Mouse (Mus musculus): Measurements from ENCODE around the gene Bcat2. TPM values are rescaled to one million over a fixed set of nuclear protein-coding genes. Genes with fewer than 3 reads are reported as not detected.

The Bcat2 gene
- polyA plus RNA-seq, 1 experiment from 2014 or later = 59.5 TPM

DNA sequence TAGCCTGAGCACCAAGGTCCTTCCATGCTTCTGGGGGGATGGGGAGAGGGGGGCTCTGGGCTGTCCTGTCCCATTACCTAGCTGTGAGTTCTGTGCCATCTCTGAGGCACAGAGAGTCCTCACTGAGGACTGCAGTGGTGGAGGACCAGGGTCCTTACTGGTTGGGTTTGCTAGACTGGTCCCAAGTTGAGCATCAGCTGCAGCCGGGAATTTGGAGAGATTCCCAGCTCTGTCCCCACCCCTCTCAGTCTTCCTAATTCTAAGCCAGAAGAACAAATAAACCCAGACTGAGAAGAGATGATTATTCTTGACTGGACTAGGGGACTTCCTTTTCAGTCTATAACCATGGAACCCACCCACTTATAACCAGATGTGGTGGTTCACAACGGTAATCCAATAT is 39.3 kb upstream of the Bcat2 start:
- Histone ChIP-seq H3K9ac (no peak overlapping the region), H3K4me3 (replicated peaks) (no peak overlapping the region), H3K4me1 (replicated peaks) (peaks cover 4% of the 10 kb centered on the region; the same call in 1 of the 2 replicates), H3K9me3 (no peaks in the 10 kb centered on the region), H3K27me3 (replicated peaks) (no peaks in the 10 kb centered on the region), H3K27ac (no peak overlapping the region), H3K36me3 (no peaks in the 10 kb centered on the region), H3K4me2 (replicated peaks) (peak overlapping the region; percentile 24)
- 40% methylated on average over 2 of the region's 2 CpGs for WGBS
- no peak for ATAC-seq

DNA sequence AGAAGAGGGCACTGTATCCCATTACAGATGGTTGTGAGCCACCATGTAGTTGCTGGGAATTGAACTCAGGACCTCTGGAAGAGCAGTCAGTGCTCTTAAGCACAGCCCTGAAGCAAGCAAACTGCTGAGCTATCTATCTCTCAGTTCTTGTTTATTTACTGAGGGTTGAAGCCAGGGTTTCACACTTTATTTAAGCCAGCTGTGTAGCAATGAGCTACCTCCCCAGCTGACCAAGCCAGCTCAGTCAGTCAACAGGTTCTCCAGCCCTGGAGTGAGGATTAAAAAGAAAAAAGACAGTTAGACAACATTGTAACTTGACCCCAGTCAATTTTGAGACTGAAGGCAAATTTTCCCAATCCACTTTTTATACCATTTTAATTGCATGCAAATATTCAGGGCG is 34.3 kb upstream of the Bcat2 start:
- Histone ChIP-seq H3K36me3 (no peaks in the 10 kb centered on the region), H3K27ac (no peak overlapping the region), H3K27me3 (replicated peaks) (no peaks in the 10 kb centered on the region), H3K9me3 (no peaks in the 10 kb centered on the region), H3K4me3 (replicated peaks) (no peak overlapping the region), H3K4me1 (replicated peaks) (peaks cover 6% of the 10 kb centered on the region), H3K9ac (no peak overlapping the region), H3K4me2 (replicated peaks) (no peak overlapping the region)
- ATAC-seq = no peak
- WGBS = 74% methylated on average over 1 of the region's 1 CpGs

DNA sequence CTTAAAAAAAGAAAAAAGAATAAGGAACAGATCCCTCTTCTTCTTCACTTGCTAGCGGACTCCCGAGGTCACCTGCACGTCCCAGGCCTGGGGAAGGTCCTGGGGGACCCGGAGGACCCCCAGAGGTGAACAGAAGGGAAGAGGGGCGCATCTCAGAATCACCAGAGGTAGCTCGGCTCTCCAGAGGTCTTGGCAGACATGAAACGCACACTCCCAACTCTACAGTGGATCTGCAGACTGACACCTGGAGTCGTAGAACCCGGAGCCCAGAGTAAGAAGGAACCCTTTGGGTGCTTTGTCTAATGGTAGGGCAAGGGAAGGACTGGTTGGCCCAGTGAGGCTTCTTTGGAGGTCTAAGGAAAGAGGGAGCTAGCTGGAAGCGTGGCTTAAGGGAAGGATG is 32.4 kb upstream of the Bcat2 start:
- WGBS = 82% methylated on average over 10 of the region's 10 CpGs
- ATAC-seq = no peak; the same call in 1 of the 2 replicates
- Histone ChIP-seq H3K9me3 (no peaks in the 10 kb centered on the region), H3K9ac (no peak overlapping the region), H3K36me3 (no peaks in the 10 kb centered on the region), H3K4me3 (replicated peaks) (peak overlapping the region; percentile 52), H3K4me1 (replicated peaks) (peaks cover 6% of the 10 kb centered on the region), H3K27me3 (replicated peaks) (no peaks in the 10 kb centered on the region), H3K4me2 (replicated peaks) (peak overlapping the region; percentile 92), H3K27ac (no peak overlapping the region)

DNA sequence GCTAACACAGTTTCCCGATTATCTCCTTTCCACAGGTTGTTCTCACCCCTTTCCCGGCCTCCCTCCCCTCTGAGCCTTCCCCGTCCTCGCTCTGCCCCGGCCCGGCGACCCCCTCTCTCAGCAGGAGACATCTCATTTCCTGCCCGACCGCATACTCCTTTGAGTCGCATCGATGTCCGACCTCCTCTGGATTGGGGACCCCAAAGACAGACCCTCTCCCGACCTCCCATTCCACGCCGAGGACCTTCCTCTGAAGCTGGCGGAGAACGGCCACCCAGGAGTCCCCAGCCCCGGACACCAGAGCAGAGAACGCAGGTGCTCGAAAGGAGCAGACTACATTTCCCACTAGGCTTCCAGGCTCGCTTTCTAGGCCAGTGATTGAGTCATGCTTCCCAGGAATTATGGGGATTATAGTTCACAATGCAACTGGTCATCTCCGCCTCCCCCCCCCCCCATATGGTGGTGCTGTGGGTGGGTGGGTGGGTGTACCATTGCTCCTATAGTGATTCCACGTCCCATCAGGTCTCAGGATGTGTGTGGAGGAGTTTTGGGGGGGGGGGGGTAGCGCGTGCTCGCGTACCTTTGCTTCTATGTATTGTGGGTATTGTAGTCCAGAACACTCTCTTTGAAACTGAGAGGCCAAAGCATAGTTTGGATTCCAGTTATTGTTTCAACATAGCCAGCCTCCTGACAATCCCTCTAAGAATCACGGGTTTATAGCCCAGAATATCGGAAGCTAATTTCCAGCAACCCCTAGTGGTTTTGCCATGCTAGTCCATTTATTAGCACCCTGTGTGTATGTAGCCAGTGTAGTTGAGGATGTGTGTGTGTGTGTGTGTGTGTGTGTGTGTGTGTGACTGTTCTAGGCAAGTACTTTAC is 31.6 kb upstream of the Bcat2 start:
- WGBS = 4% methylated on average over 29 of the region's 29 CpGs
- H3K9me3 ChIP-seq = no peaks in the 10 kb centered on the region
- peak overlapping the region; percentile 52 for H3K4me3 ChIP-seq (replicated peaks)
- H3K36me3 ChIP-seq = no peaks in the 10 kb centered on the region
- no peak overlapping the region for H3K27ac ChIP-seq
- peaks cover 6% of the 10 kb centered on the region for H3K4me1 ChIP-seq (replicated peaks)
- H3K27me3 ChIP-seq (replicated peaks) = no peaks in the 10 kb centered on the region
- peak overlapping the region; percentile 92 for H3K4me2 ChIP-seq (replicated peaks)
- peak; percentile 89 for ATAC-seq
- peak overlapping the region; percentile 46; the same call in 1 of the 2 replicates for H3K9ac ChIP-seq

DNA sequence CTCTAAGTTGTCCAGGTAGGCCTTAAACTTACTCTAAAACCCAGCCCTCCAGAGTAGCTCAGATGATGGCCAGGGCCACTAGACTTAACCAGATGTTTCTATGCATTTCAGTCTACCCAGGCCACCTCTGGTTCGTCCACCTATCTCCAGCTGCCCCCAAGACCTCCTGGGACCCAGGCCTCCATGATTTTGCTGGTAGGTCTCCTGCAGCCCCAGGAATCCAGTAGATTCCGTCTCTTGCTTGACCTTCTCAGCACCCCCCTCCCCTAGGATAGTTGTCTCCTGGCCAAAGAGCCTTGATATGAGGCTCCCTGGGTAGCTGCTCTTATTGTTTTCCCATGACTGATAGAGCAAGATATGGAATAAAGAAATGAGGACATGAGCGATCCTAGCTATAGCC is 30.9 kb upstream of the Bcat2 start:
- H3K4me1 ChIP-seq (replicated peaks) = peaks cover 6% of the 10 kb centered on the region
- no peak overlapping the region for H3K27ac ChIP-seq
- no peak overlapping the region for H3K4me2 ChIP-seq (replicated peaks)
- no peak overlapping the region for H3K4me3 ChIP-seq (replicated peaks)
- no peak overlapping the region for H3K9ac ChIP-seq
- H3K36me3 ChIP-seq = no peaks in the 10 kb centered on the region
- no peaks in the 10 kb centered on the region for H3K27me3 ChIP-seq (replicated peaks)
- ATAC-seq = no peak; the same call in 1 of the 2 replicates
- no peaks in the 10 kb centered on the region for H3K9me3 ChIP-seq
- 86% methylated on average over 3 of the region's 3 CpGs for WGBS

DNA sequence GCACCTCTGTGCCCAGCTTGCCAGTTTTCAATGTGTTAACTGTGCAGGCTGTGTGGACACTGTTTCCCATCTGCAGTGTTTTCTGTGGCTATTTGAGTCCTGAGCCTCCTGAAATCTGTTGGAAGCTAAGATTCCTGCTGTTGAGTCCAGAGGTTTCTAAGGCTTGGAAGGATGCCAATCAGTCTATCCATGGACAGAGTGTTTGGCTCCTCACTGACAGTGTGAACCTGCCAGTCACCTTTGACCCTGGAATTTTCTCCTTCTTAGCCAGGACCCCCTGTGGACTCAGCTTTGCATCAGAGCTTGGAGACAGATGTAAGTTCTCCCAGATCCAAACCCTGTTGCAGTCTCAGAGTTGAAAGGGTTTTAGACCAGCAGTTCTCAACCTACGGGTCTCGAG is 29.7 kb upstream of the Bcat2 start:
- Histone ChIP-seq H3K4me2 (replicated peaks) (no peak overlapping the region), H3K27me3 (replicated peaks) (no peaks in the 10 kb centered on the region), H3K9me3 (no peaks in the 10 kb centered on the region), H3K4me1 (replicated peaks) (peaks cover 6% of the 10 kb centered on the region), H3K36me3 (no peaks in the 10 kb centered on the region), H3K9ac (no peak overlapping the region), H3K4me3 (replicated peaks) (no peak overlapping the region), H3K27ac (no peak overlapping the region)
- 62% methylated on average over 2 of the region's 2 CpGs for WGBS
- no peak for ATAC-seq

DNA sequence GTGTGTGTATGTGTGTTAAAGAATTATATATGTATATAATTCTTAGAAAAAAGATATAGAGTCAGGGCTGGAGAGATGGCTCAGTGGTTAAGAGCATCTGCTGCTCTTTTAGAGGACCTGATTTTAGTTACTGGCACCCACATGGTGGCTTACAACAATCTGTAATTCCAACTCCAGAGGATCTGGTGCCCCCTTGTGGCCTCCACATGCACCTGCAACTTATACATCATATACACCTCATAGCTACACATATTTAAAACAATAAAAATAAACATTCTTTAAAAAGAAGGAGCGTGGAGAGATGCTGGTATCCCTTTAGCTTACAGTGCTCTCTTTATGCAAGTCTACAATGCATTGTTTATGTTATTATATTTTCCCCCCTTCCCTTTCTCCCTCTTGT is 25.4 kb upstream of the Bcat2 start:
- Histone ChIP-seq H3K27ac (no peak overlapping the region), H3K9me3 (no peaks in the 10 kb centered on the region), H3K4me1 (replicated peaks) (no peaks in the 10 kb centered on the region), H3K4me2 (replicated peaks) (no peak overlapping the region), H3K4me3 (replicated peaks) (no peak overlapping the region), H3K9ac (no peak overlapping the region), H3K27me3 (replicated peaks) (no peaks in the 10 kb centered on the region), H3K36me3 (no peaks in the 10 kb centered on the region)
- 85% methylated on average over 1 of the region's 1 CpGs for WGBS
- no peak for ATAC-seq

DNA sequence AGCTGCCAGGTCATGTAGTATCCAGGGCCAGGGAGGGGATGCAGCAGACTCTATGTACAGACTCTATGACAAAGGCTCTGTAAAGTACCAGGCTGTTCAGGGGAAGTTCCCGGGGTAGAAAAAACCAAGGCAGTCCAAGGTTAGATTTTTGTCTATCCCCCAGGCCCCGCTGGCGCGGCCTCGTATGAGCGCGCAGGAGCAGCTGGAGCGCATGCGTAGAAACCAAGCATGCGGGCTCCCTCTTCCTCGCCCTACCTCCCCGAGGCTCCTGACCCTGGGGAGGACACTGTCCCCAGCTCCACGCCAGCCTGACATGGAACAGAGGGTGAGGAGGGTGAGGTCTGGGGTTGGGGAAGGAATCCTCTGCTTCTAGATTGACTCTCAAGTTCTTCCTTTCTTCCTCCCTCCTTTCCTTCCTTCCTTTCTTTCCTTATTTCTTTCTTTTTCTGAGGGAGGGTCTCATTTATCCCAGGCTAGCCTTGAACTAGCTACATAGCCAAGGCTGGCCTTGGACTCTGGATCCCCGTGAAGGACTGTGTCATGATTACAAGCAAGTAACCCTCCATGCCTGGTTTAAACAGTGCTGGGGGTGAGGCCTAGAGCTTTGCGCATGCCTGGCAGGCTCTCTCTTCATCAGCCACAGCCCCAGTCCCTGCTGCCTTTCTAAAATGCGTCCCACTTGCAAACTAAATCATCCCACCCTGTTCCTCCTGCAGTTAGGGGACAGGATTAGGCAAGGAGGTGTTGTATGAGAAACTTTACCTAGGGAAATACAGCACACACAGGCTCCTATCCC is 20.1 kb upstream of the Bcat2 start:
- H3K9ac ChIP-seq = no peak overlapping the region
- no peaks in the 10 kb centered on the region for H3K27me3 ChIP-seq (replicated peaks)
- no peak overlapping the region for H3K27ac ChIP-seq
- 87% methylated on average over 16 of the region's 16 CpGs for WGBS
- ATAC-seq = no peak
- H3K36me3 ChIP-seq = no peaks in the 10 kb centered on the region
- no peaks in the 10 kb centered on the region for H3K9me3 ChIP-seq
- no peaks in the 10 kb centered on the region for H3K4me1 ChIP-seq (replicated peaks)
- no peak overlapping the region for H3K4me3 ChIP-seq (replicated peaks)
- H3K4me2 ChIP-seq (replicated peaks) = no peak overlapping the region

DNA sequence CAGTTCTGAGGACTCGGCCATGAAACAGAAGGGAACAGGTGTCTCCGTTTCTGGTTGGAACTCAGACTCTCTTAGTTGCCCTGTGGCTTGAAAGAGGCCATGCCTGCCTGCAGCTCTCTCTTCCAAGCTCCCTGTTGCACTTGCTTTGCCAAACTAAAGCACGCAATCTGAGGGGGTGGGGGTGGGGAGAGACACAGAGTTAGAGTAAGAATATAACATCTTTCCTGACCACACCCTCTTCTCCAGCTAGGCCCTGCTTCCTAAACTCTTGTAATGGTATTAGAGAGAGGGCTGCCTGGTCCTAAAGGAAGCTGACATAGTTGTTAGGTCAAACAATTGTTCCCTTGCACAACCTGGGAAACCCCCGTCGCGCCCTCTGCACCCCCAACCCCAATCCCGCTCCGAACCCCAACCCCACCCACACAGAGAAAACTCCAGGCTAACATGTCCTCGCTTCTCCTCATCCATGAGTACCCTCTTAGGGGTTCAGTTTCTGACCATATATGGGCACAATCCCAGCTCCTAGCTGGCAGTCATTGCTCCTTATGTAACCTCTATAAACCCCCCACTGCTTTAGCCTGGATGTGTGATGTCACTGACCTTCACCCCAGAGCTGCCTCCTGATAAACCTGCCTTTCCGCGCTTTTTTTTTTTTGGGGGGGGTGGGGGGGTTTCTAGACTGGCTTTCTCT is 19.0 kb upstream of the Bcat2 start:
- H3K4me2 ChIP-seq (replicated peaks) = no peak overlapping the region
- H3K4me1 ChIP-seq (replicated peaks) = no peaks in the 10 kb centered on the region
- no peaks in the 10 kb centered on the region for H3K36me3 ChIP-seq
- 67% methylated on average over 11 of the region's 11 CpGs for WGBS
- no peak for ATAC-seq
- H3K4me3 ChIP-seq (replicated peaks) = no peak overlapping the region
- no peaks in the 10 kb centered on the region for H3K9me3 ChIP-seq
- H3K9ac ChIP-seq = no peak overlapping the region
- no peak overlapping the region for H3K27ac ChIP-seq
- no peaks in the 10 kb centered on the region for H3K27me3 ChIP-seq (replicated peaks)

DNA sequence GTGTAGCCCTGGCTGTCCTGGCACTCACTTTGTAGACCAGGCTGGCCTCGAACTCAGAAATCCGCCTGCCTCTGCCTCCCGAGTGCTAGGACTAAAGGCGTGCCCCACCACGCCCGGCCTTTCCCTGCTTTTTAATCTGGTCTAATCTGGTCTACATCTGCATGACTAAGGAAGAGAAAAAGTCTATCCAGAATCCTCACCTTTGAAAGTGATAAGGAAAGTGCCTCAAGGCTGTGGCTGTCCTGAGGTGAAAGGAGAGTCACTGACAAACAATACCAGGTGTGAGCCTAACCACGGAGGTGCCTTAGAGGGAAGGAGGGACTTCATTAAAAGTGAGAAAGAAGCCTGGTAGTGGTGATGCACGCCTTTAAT is 18.5 kb upstream of the Bcat2 start:
- Histone ChIP-seq H3K4me1 (replicated peaks) (no peaks in the 10 kb centered on the region), H3K4me2 (replicated peaks) (no peak overlapping the region), H3K27ac (no peak overlapping the region), H3K36me3 (no peaks in the 10 kb centered on the region), H3K27me3 (replicated peaks) (no peaks in the 10 kb centered on the region), H3K4me3 (replicated peaks) (no peak overlapping the region), H3K9me3 (no peaks in the 10 kb centered on the region), H3K9ac (no peak overlapping the region)
- WGBS = 79% methylated on average over 8 of the region's 8 CpGs
- ATAC-seq = no peak

DNA sequence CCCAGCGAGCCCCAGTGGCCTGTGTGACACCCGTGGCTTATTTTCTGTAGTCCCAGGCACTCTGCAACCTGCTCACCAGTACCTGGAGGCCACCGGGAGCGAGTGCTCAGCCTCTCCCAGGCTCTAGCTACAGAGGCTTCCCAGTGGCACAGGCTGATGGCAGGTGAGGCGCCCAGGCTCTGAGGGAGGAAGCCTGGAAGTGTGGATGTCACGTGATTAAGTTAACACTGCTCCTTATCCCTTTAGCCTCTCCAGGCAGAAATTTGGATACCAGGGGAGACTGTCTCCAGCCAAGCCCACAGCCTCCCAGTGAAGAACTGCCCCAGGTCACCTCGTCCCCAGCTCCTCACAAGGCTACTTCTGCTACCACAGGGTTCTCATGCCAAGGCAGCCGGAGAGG is 16.4 kb upstream of the Bcat2 start:
- no peak overlapping the region for H3K4me2 ChIP-seq (replicated peaks)
- no peaks in the 10 kb centered on the region for H3K36me3 ChIP-seq
- 66% methylated on average over 8 of the region's 8 CpGs for WGBS
- no peak for ATAC-seq
- H3K9me3 ChIP-seq = no peaks in the 10 kb centered on the region
- H3K27ac ChIP-seq = no peak overlapping the region
- no peak overlapping the region for H3K4me3 ChIP-seq (replicated peaks)
- no peaks in the 10 kb centered on the region for H3K4me1 ChIP-seq (replicated peaks)
- H3K9ac ChIP-seq = no peak overlapping the region
- no peaks in the 10 kb centered on the region for H3K27me3 ChIP-seq (replicated peaks)

DNA sequence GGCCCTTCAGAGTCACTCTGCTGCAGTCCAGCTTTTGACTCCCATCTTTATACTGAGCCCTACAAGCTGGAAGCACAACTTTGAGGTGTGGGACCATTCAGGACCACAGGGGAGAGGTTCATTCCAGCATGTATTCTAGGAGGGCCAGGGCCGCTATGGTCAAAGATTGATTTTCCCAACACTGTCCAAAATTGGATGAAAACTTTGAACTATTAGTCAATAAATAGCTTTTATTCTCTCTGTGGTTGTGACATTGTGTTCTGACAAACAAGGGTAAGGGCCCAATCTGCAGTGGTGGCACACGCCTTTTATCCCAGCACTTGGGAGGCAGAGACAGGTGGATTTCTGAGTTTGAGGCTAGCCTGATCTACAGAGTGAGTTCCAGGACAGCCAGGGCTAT is 16.0 kb upstream of the Bcat2 start:
- Histone ChIP-seq H3K4me3 (replicated peaks) (no peak overlapping the region), H3K27ac (no peak overlapping the region), H3K4me2 (replicated peaks) (no peak overlapping the region), H3K9me3 (no peaks in the 10 kb centered on the region), H3K27me3 (replicated peaks) (no peaks in the 10 kb centered on the region), H3K4me1 (replicated peaks) (no peaks in the 10 kb centered on the region), H3K36me3 (no peaks in the 10 kb centered on the region), H3K9ac (no peak overlapping the region)
- WGBS = 94% methylated on average over 2 of the region's 2 CpGs
- ATAC-seq = no peak
